Mouse (Mus musculus) bone marrow, adult 2 months (tissue): ENCODE measurements around the gene Slain1.

Experiments
- CTCF ChIP-seq: fragments of 200-500 bp; IDR thresholded peaks from 2 replicates; pipeline ENCODE4 v1.5.1; 2011; ENCODE audit warnings: low read length, control low read depth; ENCODE audit not compliant: control insufficient read depth, insufficient read depth
- POLR2A ChIP-seq: fragments of 200-500 bp; IDR thresholded peaks from 2 replicates; pipeline ENCODE4 v1.6.1; 2011; ENCODE audit warnings: low read depth, mild to moderate bottlenecking, control low read depth, low read length, borderline replicate concordance; ENCODE audit not compliant: control insufficient read depth

DNA sequence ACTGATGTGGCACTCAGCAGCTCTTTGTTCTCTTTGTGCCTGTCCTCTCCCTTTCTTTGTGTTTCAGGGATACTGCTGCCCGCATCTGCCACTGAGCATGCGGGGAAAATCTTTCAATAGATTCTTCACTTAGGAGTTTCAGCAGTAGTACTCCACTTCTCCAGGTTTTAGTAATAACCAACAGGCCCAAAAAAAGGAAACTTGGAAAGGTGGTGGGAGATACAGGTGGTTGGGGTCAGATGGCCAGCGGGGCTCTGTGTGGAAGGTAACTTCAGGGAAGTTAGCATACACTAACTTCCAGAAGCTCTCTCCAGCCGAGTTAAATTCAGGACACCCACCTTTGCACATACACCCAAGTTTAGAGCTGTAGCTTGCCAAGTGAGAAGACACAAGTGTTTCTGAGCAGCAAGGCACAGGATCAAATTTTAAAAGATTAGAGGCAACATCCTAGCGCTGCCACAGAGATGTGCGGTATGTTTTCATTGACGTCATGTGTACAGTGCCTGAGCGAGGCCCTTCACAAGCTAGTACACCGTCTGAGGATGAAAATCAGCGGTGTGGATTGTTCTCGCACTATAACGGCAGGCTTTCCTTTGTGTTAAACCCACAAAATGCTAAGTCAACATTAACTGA, 1.3 kb upstream of the Slain1 start:
- TF ChIP-seq POLR2A, result no peak
- TF ChIP-seq CTCF, result no peak
